Mouse (Mus musculus) telencephalon, adult 2 months (tissue): ENCODE measurements around the gene Cubn.

ENCODE experiments used
- DNase-seq: peaks from one replicate; pipeline ENCODE4 v3.0.0-alpha.2; 2011; ENCODE audit warnings: low read depth, low spot score

The Cubn gene

DNA sequence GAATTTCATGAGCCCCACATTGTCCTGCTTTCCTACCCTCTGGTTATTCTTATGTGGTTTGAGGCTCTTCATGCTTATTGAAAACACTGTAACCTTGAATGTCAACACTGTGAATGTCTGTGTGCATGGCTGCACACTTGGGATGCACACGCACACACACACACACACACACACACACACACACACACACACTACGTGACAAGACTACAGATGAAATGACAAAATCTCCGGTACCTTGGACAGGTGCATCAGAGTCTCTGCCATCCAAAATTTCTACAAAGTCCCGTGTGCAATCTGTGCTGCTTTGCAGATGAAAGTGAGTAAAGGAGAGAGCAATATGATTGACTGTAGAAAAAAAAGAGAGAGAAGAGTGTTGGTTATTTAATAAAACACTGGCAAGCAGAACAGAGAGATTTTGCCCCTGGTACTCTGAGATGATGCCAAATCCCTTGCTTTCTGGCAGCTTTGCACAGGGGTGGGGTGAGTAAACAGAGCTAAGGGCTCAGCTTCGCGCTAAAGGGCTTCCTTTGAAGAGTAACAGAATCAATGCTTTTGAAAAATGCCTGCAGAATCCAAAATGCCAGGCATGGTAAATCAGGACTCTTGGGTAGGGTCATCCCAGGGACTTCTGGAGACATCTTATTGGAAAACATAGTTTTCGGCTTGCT, 133.6 kb downstream of the Cubn start:
- no peak for DNase-seq

GRCm38 (mm10) chr2:13352775-13353174, 138.8 kb downstream of the Cubn start:
- no peak for DNase-seq

- DNase-seq: no peak
Measured at GRCm38 (mm10) chr2:13352112-13352728, 139.4 kb downstream of the Cubn start.

- no peak for DNase-seq
Measured at GRCm38 (mm10) chr2:13342325-13342926, 149.2 kb downstream of the Cubn start.

DNA sequence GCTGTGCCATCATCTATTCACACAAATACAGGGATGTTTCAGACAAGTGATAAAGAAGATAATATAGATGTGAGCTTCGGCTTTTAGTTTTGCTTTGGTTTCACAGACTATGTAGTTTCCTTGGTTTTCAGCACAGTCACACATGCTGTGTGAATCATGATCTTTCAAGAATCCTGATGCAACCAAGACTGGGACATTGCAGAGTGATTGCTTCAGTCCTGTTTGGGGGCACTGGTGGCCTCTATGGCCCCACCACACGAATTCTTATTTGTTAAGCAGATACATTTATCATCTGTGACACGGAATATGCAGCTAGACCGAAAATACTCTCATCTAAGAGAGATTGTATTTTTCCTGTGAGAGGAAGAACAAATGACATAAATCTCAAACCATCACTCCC, 156.2 kb downstream of the Cubn start:
- DNase-seq: no peak

DNA sequence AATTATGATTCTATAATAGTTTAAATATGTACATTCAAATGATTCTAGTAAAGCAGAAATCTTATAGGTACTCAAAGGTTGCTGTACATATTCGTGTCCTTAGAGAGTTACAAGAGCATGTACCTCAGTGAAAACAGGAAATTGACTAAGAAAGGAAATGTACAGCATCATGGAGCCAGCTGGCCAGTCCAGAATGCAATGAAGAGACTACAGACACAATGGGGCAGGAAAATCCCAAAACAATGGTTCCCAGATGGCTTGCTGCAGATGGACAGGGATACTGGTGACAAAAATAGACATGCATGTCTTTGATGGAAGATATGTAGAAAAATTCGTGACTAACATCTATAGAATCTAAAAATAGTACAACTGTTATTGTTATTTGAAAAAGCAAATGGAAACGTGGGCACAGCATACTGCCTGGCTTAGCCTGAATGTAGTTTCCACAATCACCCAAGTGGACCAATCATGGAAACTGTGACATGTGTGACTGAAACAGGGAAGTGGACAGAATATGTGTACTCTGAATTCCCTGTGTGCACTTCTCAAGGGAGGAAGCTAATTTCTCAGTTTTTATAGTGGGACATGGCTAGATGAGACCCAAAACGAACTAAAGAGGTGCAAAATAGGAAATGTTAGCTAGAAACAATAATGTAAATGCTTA, 161.7 kb downstream of the Cubn start:
- DNase-seq: peak; percentile 27

DNA sequence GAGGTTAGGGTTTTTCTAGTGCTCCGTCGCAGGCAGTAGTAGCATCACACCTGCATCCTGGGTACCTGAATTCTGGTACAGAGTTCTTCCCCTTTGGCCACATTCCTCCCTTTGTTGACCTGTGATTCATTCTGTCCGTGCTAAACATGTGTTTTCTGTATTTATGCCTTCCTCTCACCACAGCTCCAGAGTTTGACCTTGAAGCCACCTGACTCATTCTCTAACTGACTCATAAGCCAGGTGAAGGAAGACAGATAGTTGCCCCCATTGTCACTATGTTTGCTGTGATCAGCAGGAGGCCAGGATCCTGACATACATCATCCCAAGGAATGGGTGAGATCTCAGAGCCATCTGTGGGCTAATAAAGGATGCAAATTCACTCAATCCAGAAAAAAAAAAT, 188.2 kb downstream of the Cubn start:
- DNase-seq: no peak

DNA sequence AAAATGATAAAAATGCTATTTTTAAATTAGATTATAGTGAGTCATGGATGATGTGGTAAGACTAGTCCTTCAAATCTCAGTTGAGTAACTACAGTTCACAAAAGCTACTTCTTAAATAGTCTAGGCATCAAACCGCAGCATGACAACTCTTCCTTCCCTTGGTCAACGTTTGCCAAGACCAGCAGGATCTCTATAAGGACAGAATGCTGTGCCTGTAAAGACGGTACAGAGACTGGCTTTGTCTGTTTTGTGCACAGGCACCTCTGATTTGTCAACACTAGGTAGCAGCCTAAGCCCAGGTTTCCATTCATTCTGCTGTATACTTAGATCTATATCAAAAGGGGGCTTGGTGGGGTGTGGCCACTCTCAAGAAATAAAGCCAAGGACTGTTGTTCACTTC, 192.6 kb downstream of the Cubn start:
- no peak for DNase-seq

DNA sequence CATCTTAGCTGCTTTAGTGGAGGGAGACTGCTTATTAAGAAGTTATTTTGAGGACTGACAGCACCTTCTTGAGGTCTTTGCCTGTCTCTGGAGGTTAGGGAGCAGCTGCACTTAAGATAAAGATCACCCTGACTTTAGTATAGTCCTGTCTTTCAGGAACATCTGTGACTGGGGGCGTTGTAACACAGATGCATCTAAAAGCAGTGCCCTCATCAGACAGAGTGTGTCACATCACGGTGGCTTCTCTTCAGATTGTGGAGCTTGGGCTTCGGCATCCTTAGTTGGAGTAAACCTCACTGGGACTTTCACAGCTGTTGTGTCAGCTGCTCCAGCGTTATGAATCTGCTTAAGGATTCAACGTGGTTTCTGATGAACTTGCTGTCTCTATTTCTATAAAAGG, 193.9 kb downstream of the Cubn start:
- peak; percentile 21 for DNase-seq

DNA sequence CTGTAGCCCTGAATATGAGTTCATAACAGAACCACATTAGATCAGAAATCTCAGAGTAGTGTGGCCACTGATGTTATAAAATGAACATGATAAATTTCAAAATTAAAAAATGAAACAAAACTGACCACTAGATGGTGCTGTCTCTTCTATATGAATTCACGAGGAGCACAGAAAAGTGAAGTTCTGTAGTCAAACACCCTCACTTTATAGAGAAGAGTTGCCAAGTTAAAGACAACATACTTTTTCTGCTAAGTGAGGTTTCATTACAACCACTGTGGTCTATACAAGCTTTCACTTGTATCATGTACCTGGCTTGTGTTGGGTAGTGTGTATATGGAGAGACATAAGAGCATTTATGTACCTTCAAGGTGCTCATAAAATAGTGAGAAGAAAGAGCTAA, 201.0 kb downstream of the Cubn start:
- peak; percentile 26 for DNase-seq

GRCm38 (mm10) chr2:13290070-13290469, 201.5 kb downstream of the Cubn start:
- no peak for DNase-seq

DNA sequence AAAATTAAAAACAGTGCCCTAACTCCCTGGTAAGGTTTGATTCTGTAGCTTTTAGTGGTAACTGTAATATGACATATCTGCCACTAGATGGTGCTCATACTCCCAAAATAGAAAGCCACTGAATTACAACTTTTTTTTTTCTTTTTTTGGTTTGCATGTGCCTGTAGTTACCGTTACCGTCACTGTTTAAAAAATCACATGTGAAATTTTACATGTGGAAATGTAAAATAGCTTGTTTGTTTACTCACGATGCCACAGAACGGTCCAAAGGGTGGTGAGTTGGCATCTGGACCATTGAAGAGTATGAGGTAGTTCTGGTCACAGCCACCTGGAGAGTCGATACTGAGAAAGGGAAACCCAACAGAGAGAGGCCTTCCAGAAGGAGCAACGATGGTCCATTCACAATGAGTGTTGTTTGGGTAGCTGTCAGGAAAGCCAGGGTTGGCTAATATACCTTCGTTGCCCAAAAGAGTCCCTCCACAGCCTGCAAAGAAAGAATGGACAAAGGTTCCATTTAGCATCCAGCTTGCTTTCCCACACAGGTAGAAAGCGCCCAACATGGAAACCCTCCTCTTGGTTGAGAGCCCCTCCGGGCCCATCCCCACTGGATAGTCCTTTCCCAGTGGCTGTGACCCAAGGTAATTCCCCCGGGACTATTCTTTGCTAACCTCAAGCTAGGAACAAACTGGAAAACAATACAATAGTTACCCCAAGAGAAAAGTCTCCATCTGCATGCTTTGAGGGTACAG, 213.3 kb downstream of the Cubn start:
- DNase-seq: no peak

GRCm38 (mm10) chr2:13275874-13276273, 215.7 kb downstream of the Cubn start:
- no peak for DNase-seq

DNA sequence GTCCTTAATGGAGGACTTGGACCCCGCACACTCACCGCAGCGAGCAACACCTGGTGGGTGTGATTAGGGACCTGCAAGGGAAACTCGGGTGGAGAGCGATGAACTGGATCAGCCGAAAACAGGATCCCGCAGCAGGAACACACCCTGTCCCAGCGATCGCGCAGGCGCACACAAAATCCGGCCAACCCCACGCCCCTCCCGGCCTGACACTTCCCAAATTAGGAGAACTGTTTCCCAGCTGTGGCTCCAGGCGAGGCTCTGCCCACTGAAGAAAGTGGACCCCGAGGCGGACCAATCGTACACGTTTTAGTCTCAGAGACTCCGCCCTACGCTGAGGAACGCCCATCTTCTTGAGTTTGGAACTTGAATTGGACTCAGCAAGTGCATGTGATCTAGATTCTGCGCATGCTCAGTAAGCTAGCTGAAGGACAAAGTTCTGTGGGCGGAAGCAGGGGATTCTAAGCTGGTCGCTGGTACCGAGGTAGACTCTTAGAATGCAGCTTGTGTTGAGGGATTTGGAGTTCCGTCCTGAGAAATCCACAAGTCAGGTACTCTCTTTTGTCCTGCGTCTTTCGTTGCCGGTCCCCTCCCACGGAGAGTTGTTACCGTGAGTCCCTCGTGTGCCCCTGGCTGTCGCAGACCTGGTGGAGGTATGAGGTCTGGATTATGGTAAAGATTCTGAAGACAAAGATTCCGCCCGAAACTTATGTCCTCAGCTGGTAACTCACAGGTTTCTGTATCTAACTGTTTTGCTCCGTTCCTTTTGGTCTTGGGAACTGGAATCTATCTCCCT, 220.3 kb downstream of the Cubn start, which contains the start of gene Rsu1:
TSS of gene Rsu1 (minus strand) at position 251 of the 793 bp plus-strand sequence.
- DNase-seq: peak; percentile 100

DNA sequence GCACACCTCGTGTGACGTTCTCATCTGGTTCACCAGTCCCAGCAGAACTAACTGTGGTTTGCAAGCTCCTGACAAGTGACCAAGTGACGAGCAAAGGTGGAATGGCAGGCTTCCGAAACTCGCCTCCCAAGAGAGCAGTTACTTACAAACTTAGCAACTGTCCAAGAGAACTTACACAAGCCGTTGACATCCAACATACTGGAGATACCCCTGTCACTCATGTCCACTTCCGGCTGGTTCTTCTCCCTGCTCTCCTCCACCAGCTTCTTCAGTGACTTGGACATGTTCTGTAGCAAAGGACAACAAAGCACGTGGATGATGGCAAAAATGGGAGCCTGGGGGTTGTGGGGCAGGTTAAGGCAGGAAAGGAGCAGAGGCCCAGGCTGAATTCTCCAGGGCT, 220.9 kb downstream of the Cubn start:
- peak; percentile 4 for DNase-seq

DNA sequence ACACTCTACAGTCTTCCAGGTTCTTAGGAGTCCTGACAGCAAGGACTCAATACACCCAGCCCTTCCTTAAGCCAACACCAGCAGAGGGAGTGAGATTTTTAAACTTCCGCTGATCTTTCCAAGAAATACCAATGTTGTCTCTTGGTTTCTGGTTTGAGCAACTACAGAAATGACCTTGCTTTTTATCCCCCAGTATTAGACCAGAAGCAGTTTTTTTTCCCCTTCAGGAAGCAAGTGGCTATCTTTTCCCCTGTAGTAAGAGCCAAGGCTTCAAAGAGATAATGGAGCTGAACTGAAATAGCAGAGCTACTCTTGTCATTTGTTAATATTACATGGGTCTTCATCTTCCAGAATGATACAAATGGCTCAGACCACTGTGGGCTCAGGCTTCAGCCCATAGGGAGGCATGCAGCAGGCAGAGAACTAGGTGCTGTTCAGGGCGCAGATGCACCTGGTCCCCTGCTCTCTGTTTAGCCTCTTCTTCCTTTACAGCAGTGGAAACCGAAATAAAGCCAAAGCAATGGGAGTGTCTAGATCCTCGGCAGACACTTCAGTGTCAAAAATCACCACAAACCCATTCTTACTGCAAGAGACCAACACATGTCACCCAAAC, 222.8 kb downstream of the Cubn start:
- DNase-seq: no peak

DNA sequence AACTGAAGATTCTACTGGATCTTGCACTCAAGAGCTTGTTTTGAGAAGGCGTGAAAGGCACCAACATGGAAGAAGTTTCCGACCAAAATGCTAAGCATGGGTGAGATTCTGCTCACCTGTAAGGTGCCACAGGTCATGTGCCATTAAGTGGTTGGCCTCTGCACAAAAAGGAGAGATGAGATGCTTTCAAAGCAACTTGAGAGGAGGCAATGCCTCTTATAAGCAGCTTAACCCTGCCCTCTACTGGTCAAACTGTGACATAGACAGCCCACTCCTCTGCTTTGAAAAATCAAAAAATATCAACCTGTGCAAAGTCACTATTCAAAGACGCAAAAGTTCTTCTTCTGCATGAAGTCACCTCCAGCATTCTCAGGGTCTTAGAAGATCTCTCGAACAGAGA, 226.7 kb downstream of the Cubn start:
- DNase-seq: peak; percentile 35

DNA sequence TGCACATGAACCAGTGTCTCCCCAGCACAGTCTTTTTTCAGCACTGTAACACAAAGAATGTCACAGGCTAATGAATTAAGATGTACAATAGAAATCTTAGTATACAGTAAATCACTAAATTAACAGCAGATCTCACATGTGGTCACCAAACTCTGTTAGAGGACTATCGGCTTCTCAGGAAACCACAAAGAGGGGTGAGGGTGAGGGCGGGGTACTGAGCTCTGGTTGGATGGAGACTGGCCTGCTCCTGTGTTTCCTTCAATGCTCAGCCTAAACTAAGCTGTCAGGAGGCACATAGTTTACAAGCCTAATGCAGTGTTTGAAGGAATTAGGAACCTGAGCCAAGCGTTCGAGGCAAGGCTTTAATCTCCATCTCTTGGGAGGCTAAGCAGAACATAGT, 228.5 kb downstream of the Cubn start:
- DNase-seq: no peak

DNA sequence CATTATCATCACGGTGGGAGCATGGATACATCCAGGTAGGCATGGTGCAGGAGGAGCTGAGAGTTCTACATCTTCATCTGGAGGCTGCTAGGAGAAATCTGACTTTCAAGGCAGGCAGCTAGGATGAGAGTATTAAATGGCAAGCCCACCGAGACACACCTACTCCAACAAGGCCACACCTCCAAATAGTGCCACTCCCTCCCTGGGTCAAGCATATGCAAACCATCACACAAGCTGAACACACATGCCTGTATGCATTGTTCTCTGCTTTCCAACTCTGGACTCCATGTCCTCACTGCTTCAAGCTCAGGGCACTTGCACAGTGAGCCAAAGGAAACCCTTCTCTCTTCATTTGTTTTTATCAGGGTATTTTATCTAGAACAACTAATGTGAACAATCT, 233.0 kb downstream of the Cubn start:
- no peak for DNase-seq

GRCm38 (mm10) chr2:13240711-13241110, 250.9 kb downstream of the Cubn start:
- no peak for DNase-seq
